Mouse (Mus musculus): Measurements from ENCODE around the gene Dpysl5.
A peak's percentile ranks its signal among the peaks of the same experiment; 100 is the strongest.
"Not testable (repeated sequence)": the region's sequence is repeated elsewhere in the genome, so short reads cannot be mapped to it uniquely, and the experiment has no call there.

Gene Dpysl5

DNA sequence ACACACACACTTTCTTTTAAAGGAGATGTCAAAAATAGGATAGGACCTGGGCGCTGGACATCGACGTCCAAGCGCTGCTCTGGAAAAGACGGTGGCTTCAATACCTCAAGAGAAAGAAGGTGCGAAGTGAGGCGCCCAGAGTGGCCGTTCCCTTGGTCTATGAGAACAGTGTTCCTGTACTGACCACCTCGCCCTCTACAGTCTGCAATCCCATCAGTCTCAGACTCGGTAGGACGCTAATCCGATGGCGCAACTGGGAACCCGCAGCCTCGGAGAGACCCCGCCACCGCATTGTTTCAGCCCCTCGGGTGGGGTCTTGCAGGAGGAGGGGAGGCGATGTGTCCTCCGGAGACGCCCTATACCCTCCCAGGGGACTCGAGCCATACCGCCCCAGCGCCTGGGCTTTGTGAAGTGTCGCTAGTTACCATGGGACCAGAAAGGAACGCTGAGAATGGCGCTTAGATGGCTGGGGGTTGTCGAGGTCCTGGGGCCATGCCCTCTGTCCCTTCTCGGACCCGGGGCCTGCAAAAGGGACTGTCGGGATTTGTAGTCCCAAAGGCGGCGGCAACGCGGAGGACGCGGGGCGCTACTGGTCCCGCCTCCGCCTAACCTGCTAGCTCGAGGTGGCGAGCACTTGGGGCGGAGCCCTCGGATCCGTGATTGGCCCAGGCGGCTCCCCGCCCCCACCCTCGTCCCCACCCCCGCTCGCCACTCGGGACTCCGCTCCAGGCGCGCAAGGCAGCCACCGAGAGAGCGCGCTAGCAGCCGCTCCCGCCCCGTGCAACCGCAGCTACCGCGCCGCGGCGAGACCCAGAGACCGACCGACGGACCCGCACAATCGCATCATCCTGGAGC is at the start of gene Dpysl5:
Dpysl5 (plus strand) TSS at position 418 of the 855 bp plus-strand sequence.
- peak; percentile 86 to 95 for DNase-seq

DNA sequence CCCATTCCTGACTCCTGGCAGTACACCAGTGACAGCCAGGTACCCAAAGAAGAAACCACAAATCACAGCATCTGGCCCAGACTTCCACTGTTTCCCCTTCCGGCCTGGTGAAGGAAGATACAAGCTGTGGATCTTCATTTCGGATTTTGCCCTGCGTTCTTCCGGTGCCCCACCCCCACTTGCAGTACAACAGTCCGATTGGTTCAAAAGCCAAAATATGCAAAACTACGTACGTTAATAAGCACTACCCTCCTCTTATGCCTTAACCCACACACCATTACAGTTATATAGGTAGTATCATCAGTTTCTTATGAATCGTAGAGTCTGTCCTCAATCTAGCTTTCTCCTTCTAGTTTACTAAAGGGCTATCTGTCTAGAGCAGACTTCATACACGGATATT is 46.0 kb upstream of the Dpysl5 start:
- no peak for DNase-seq

DNA sequence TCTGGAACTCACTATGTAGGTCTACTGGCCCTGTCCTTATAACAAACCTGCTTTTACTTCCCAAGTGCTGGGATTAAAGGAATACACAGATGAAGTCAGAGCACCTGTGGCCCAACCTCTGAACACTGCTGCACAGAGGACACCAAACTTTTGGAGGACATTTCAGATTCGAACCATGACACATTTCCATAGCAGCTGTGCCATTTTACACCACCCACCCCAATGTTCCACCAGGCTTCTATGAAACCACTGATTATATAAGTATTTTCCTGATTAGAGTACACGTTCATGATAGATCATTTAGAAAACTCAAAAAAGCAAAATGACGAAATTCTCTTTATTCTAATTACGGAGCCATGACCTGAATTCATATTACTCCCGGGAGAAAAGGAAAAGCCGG is 45.4 kb upstream of the Dpysl5 start:
- DNase-seq, result no peak

DNA sequence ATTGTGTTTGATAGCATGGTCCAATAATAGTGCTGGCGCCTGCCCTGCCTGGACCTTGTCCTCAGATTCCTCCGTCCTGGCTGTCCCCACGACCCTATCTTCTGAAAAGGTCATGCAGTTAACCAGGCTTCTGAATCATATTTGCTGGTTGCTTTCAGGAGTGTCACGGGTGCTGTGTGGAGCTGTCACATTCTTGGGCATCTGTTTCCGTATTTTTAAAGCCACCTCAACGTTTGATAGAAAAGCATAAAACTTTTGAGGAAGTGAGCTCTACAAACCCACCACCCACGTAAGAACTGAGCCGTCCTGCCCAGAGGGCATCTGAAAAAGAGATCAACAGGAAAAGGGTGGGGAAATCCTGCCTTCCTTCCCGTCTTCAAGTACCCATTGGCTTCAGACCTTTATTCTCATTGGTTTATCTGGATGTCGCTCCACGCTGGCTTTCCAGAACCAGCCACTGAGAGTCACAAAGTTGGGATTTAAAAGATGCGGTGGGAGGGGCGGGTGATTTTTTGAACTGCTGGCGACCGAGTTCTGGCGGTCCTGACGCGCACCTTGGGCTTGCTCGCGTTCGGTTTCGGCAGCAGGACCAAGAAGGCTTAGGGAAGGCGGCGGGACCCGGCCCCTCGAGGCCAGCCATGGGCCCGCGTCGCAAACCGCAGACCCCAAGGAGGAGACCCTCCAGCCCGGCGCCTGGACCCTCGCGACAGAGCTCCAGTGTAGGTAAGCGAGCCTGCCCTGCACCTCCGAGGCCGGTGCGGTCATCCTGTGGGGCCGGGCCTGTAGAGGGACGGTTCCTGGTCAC is 44.8 kb upstream of the Dpysl5 start, which contains the start of gene Cenpa:
Cenpa (plus strand) TSS at position 387 of the 805 bp plus-strand sequence.
- DNase-seq, result peak; percentile 95

DNA sequence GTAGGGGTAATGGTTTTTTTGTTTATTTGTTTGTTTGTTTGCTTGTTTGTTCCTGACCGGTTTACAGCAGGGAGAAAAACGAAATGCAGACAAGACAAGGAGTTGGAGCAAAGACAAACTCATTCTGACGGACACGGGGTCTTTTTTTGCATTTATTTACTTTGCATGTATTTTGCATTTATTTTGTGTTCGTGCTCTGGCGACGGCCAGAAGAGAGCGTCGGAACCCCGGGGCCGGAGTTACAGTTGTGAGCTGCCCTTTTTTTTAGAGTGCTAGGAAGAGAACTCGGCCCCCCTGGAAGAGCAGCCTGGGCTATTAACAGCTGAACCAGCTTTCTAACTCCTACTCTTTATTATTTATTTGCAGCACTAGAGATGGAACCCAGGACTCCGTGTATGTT is 44.1 kb upstream of the Dpysl5 start:
- DNase-seq, result no peak

DNA sequence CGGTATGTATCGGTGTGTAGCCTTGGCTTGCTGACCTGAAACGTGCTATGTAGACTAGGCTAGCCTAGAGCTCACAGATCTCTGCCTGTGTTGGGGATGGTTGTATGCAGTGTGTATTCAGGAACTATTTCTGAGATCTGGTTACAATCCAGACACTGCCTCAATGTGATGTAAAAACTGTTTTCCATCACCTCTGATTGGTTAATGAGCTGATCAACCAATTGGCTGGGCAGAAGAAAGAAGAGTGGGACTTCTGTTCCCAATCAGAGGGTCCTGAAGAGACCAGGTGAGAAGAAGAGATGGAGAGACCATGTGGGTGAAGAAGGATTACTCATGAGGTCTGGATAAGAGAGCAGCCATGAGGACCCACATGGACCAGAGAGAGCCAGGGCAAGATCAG is 43.7 kb upstream of the Dpysl5 start:
- no peak for DNase-seq

DNA sequence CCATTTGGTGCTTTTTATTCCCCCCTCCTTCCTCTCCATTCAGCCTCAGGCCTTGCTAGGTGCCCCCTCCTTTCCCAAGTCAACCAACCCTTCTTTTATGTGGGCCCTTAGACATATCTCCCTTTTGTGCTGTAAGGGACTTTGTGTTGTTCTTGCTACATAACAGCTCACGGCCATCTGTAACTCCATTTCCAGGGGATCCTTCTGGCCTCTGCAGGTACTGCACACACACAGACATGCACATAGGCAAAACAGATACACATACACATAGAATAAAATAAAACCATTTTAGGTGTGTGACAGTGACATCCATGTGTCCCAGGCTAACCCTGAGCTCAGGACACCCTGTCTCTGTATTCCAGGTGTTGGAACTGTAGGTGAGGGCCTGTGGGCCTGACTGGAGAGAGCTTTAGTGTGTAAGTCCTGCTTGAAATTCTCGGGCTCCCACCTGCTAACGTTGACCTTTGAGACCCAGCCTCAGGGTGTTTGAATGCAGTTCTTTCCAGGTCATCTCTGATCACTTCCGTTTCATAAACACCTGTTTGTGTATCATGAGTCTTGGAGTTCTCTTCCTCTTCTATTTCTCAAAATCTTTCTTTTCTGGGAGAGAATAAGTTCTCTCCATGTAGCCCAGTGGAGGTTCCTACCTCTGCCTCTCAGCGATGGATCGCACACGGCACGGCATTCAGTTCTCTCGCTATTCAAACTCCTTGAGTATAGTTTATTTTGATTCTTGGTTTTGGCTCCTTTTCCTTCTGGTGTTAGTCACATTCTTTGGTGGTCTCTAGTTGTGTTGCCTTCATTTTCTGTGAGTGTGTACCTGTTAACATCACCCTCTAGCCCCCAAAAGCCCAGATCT is 42.5 kb upstream of the Dpysl5 start:
- DNase-seq, result no peak

DNA sequence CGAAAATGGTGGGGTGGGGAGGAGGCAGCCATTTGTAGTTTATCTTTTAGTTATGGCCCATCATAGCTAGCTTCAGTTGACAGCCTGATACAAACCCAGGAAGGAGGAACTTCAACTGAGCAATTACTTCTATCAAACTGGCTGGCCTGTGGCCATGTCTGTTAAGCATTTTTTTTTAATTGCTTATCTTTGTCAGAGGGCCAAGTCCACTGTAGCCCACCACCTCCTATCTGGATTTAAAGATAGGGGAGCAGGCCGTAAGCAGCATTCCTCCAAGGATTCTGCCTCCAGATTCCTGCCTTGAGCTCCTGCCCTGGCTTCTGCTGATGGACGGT is 41.9 kb upstream of the Dpysl5 start:
- no peak for DNase-seq

DNA sequence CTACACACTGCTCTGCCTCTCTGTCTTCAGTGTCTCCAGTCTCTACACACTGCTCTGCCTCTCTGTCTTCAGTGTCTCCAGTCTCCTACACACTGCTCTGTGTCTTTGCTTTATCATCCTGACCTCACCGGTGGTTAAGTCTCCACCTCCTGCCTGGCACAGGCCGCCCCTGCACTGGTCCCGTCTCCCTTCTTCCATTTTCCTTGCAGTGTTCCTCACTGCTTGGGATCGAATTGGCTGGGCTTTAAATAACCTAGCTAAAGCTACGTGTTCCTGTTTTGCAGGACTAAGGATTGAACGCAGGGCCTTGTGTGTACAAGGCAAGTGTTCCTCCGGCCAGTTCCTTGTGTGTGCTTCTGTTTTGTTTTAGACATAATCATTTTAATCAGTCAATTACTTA is 41.3 kb upstream of the Dpysl5 start:
- DNase-seq, result no peak

DNA sequence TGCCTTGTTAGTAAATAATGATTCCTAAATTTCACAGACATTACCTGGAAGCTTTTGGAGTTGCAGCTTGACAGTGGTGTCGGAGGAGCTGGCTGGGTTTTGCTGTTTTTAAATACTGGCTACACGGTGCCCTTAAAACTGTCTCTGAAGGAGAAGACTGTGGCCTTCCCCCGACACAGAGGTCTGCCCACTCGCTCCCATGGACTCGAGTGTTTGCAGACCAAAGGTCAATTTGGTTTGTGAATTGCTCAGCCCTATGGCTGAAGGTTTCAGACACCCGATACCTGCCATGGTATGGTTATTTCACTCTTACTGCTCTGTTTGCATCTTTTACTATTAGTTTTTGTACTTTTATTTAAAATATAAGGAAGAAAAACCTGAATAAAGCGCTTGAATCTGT is 37.4 kb upstream of the Dpysl5 start:
- DNase-seq, result no peak

DNA sequence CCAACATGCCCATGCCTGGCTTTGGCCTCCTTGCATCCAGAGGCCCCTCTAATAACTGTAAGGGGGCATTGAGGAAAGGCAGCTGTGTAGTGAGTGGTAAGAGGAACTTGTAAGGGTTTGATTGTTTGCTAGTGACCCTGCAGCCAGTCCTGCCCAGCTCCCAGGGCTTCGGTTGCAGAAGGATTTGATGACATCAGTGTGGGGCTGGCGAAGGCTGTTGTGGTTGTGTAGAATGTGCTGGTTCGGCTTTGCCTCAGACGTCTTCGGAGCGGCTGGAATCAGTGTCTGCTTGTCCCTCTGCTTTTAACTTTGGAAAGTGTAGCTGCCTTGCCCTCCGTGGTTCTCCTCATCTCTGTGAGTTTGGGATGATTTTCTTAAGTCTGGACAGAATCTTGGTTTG is 34.6 kb upstream of the Dpysl5 start:
- no peak for DNase-seq

DNA sequence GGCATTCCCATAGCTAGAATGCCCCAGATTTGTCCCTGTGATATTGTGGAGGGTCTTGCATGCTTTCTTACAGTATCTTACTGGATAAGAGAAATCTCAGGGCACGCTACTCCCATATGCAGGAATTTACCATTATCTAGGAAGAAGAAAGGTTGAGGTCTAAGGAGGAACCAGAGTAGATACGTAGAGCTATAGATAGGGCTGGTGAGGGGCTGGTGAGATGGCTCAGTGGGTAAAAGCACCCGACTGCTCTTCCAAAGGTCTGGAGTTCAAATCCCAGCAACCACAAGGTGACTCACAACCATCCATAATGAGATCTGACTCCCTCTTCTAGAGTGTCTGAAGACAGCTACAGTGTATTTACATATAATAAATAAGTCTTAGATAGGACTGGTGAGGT is 33.3 kb upstream of the Dpysl5 start:
- not testable (repeated sequence) for DNase-seq

DNA sequence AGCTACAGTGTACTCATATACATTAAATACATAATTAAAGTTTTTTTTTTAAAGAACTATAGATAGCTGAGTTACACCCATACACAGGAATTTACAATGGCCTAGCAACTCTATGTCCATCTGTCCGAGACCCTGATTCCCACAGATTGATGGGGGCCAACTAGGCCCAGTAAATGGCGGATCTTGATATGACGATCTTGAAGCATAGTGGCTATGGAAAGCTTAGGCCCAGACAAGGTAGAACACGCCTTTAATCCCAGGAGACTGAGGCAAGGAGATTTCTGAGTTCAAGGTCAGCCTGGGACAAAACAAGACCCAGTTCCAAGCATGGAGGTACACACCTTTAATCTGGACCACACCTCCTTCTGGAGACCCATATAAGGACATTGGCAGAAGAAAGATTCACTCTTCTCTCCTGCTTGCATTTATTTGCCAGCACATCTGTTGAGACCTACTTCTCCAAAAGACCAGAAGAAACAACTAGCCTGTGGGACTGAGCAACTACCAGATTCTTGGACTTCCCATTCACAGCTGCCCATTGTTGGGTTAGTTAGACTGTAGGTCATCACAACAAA is 32.6 kb upstream of the Dpysl5 start:
- DNase-seq, result no peak

DNA sequence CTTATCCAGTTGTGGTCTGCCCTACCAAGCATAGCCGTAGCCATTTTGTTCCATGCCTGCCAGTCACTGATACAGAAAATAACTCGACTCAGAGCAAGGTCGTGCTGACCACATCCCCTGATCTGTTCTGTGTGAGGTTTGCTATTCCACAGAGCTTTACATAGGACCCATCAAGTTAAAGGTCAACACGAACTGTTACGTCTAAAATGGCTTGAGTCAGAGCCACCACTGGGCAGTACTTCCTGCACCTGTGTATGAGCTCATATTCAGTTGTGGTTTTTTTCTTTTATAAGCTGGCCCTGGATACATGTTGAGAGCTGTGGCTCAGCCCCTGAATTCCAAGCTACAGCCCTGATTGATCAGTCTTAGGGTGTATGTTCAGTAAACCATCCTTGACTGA is 31.8 kb upstream of the Dpysl5 start:
- DNase-seq, result no peak

DNA sequence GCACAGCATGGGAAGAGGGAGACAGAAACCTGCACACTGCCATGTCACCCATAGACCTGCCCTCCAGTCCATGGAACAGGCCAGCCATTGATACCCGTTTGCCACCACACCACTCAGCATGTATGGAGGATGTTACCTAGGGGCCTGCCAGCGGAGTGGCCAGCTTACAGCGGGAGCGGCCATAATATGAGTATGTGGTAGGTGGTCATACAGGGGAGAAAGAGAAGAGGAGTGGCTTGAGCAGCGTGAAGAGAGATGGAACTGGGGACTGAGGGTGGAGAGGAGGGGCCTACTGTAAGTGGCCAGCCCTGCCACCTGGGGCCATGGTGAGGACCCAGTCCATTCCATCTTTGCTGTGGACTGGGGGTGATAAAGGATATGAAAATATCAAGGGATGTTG is 29.4 kb upstream of the Dpysl5 start:
- DNase-seq, result no peak

DNA sequence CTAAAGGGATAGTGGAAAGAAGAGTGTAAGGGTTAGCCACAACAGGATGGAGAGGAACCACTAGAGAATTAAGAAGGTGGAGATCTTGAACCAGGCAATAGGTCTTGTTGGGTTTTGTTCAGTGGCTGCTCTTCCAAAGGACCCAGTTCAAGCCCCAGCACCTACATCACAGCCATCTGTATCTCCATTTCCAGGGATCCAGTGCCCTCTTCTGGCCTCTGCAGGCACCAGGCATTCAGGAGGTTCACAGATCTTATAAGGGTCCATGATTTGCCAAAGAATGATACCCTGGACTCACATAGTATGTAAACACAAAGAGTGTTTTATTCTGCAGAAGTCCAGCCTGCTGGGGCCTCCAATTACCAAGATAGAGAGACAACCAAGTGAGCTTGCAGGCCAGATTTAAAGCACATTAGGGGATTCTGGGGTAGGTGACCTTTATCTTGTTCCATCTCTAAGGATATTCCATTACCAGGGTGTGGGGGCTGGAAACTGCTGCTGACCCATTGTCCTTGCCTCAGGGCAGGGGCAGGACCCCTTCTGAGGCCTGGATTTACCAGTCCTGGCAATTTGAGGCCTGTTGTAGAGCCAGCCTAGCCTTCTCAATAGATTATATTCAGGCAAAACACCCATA is 28.3 kb upstream of the Dpysl5 start:
- DNase-seq, result no peak

DNA sequence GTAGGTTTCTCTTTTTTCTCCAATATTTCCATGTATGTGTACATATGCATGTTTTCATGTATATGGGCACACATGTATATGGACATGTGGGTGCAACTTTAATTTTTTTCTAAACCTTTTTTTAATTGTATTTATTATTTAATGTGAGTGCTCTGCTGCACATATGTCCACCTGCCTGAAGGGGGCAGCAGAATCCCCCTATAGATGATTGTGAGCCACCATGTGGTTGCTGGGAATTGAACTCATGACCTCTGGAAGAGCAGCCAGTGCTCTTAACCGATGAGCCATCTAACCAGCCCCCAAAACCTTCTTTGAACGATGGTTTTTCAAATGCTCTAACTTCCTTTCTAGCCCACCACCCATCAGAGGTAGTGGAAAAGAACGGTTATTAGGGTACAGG is 27.4 kb upstream of the Dpysl5 start:
- no peak for DNase-seq

DNA sequence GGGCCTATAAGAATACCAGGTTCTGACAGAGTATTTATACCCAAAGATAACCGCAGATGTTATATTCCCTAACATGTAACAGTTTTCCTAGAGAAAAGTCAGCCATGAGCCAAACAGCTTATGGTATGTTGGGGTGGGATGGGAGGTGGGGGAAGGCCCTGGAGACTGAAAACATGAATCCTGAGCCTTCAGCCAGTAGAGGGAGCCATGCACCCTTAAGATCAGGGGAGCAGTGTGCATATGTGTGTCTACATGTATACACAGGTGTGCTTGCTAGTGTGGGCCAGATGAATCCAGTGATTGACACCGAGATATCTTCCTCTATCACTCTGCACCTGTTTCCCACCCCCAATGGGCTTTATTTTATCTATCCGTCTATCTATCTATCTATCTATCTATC is 24.6 kb upstream of the Dpysl5 start:
- peak in 1 of 2 experiments; percentile 30 for DNase-seq

DNA sequence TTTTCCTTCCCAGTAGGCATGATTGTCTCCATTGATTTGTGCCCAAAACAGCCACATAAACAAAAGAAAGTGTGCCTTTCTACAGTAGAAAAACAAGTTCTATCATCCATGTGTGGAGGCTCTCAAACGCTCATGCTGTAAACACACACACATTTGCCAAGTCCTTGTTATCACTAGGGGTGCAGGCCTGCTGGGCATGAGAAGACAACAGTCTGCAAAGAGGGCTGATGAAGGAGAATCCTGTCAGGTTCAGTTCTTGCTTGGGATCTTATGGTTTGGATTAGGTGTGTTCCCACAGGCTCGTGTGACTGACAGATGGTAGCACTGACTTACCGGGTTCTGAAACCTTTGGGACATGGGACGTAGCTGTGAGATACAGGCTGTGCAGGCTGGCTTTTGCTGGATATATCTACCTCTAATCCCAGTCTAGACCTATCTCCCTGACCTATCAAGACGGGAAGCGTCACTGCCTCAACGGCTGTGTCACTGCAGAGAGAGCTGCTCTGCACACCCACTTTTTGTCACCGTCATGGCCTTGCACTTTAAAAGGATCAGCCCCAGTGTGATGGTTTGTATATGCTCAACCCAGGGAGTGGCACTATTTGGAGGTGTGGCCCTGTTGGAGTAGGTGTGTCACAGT is 10.9 kb upstream of the Dpysl5 start:
- DNase-seq, result peak in 1 of 2 experiments; percentile 21

DNA sequence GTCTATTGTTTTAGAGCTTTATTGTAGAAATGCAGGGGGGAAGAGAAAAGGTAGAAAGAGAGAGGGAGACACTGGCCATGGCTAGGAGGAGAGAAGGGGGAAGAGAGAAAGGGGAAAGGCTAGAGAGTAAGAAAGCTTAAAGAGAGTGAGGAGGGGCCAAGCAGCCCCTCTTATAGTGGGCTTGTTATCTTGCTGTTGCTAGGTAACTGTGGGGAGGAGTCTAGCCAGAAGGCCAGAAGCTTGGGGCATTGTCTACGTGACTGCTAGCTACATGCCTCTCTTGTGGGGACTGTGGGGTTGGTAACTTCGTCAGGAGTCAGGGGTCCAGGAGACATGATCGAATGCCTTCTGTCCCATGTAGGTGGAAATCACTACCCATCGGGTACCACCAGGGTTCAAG is 10.0 kb upstream of the Dpysl5 start:
- peak in 1 of 2 experiments; percentile 18 for DNase-seq

DNA sequence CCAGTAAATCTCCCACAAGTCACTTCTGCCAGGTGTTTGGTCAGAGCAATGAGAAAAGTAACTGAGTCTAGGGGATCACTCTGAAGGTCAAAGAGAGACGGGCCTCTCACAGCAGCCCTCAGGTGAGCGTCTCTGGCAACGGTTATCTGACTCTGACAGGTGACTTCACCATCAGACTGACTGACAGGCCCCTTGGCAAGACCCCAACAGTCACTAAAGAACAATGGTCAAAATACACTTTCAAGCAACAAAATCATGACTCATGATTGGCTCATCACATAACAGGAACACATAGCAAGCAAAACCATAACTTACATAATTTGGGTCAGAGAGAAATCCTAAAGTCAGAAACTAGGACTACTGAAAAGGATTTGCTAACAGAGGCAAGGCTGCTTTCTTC is 9.5 kb upstream of the Dpysl5 start:
- DNase-seq, result peak in 1 of 2 experiments; percentile 9

Measured in kidney, postnatal 25 days (tissue).